Mouse (Mus musculus): Measurements from ENCODE around the gene B4galt5. TPM values are rescaled to one million over a fixed set of nuclear protein-coding genes. Genes with fewer than 3 reads are reported as not detected.

B4galt5 gene
- total RNA-seq, 2 experiments from 2014 or later = 40.0 to 41.0 TPM

DNA sequence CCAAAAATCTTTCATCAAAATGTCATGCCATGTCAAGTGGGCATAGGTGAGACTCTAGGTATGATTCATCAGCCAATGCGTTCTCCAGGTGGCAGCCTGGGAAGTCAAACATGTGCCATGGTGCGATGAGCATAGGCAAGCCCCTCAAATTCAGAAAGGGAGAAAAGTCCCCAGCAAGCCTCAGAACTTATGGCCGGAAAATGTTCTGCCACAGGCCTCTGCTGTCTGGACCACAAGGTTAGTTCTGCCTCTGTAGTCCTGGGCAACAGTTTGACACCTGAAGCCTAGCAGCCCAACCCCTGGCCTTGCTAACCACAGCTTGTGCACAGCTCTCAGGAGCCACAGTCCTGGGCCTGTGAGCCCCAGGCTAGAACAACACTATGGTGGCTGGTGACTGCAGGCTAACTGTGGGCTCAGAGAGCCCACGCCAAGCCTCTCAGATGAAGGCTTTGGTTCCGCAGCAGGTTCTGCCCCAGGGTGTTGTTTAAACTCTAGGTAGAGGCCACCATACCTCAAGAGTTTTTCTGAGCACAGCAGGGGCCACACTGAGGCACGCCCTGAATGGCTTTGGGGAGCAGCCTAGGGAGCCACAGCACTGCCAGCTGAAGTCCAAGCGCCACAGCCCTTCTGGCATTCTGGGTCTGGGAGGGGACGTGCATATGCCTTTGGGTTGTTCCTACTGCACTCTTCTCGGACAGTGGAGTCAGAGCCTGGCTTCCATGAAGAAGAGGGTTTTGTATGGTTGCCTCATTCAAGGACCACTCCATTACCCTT lies 14.5 kb upstream of the B4galt5 start:
- no peak for DNase-seq (ENCODE audit: low spot score in 2 of 2)

DNA sequence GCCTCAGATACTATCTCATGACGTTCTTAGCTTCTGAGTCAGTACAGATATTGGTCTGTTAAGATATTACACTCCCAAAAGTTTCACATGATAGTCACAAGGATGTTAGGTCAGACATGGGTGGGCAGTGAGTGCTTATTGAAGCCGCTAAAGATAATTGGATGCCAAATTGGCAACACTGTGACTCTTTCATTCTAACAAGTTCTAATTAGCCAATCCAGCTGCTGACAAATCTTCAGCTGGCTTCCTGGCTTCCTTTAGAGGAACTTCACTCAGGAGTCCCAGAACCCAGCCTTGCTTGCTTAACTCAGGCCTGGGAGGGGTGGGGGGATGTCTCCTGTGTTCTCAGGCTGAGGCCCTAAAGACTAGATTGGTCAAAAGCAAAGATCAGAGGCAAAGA lies 9.5 kb upstream of the B4galt5 start:
- DNase-seq (ENCODE audit: low spot score in 2 of 2) = no peak

DNA sequence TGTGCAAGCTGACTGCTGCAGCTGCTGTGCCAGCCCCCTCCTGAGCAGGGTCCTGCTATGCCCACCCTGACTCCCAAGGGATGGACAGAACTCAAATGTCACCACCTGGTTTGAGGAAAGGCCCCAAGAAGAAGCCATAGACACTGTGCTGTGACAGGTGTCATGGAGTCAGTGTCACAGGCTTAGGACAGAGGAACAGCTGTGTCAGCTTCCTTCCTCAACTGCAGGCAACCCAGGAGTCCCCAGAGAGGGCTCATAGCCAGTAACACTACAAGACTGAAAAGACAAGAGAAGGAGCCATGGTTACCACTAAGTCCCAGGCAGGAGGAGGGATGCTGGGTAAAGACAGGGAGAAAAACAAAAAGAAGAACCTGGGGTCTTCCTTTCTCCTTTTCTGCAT lies 7.9 kb upstream of the B4galt5 start:
- no peak for DNase-seq (ENCODE audit: low spot score in 2 of 2)

DNA sequence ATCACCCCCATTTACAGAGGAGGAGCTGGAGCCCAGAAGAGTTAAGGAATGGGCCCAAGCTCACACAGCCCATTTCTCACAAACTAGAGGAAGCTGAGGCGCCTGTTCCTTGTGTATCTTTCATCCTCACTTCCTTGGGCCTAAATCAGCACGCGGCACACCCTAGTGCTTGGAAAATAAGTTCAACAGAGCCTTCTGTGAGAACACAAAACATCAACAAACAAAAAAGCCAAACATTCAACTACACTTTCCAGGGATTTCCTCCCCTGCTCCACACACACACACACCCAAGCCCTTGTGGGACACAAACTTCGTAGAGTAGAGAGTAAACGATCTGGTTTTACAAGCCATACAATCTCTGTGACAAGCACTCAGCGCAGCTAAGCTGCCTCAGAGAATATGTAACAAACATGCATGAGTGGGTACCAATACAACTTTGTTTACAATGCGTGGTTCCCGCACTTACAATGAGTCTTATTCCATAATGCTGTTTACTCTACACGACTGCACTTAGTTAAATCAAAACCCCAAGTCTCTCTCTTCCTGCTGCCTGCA lies 5.7 kb upstream of the B4galt5 start:
- DNase-seq (ENCODE audit: low spot score in 2 of 2) = no peak

DNA sequence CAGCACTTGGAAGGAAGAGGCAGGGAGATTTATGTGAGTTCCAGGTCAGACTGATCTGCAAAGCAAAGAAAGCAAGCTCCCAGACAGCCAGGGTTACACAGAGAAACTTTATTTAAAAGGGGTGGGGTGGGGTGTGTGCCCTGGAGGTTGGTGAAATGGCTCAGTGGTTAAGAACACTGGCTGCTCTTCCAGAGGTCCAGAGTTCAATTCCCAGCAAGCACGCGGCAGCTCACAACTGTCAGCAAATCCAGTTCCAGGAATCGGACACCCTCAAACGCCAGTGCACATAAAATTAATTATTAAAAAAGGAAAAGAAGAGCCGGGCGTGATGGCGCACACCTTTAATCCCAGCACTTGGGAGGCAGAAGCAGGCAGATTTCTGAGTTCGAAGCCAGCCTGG lies 5.1 kb upstream of the B4galt5 start:
- DNase-seq (ENCODE audit: low spot score in 2 of 2) = no peak

DNA sequence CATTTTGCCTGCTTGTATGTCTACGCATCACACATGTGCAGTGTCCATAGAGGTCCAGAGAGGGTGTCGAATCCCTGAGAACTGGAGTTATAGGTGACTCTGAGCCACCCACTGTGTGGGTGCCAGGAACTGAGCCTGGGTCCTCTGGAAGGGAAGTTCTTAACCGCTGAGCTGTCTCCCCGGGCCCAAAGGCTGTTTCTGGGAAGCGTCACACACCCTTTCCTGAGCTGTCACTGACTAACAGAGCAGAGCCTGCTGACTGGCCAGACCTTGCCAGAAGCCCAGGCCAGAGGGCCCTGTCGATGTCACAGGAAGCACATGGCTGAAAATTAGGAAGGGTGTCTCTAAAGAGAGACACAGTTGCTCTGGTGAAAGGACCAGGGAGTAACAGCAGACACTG lies 3.5 kb upstream of the B4galt5 start:
- DNase-seq (ENCODE audit: low spot score in 2 of 2) = no peak

DNA sequence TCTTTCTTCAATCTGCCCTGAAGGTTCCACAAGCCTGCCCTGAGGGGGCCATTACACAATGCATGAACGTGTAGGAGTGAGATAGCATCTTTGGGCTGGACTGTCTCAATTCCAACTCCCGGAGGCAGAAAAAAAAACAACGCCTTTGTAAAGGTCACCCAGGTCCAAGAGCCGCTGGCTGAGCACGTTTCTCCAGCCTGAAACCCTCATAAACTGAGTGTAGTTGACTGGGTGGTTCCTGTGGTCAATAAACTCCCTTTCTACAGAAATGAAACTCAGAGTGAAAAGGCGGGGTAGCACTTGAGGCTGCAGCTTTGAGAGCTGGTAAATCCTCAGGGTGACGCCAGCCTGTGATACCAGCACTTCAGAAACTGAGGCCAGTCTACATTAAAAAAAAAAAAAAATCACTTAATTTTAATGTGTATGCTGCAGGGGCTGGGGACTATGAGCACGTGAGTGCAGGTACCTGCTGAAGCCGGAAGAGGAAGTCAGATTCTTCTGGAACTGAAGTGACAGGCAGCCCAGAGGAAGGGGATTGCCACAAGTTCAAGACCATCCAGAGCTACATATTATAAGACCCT lies 2.5 kb upstream of the B4galt5 start:
- DNase-seq (ENCODE audit: low spot score in 2 of 2) = no peak

DNA sequence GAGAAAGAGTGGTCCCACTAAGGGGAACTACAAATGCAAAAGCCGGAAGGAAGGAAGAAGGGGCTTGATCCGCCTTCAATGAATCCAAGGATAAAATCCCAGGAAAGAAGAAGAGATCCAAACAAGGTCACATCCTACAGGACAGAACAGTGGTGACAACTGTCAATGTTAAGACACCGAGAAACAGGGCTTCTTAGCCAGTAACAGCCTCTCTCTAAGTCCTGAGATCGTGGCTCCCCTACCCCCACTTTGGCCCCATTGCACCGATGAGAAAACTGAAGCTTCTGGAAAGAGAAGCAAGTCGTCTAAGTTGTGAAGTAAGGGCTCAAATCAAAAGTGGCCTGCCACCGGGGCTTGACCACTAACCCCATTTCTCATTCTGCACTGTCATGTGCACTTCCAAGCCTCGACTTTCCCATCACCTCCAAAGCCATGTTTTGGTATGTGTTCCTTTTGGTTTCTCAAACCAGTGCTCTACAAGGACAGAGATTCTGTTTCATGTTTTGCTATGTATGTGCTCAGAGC lies 1.2 kb upstream of the B4galt5 start:
- no peak for DNase-seq (ENCODE audit: low spot score in 2 of 2)

DNA sequence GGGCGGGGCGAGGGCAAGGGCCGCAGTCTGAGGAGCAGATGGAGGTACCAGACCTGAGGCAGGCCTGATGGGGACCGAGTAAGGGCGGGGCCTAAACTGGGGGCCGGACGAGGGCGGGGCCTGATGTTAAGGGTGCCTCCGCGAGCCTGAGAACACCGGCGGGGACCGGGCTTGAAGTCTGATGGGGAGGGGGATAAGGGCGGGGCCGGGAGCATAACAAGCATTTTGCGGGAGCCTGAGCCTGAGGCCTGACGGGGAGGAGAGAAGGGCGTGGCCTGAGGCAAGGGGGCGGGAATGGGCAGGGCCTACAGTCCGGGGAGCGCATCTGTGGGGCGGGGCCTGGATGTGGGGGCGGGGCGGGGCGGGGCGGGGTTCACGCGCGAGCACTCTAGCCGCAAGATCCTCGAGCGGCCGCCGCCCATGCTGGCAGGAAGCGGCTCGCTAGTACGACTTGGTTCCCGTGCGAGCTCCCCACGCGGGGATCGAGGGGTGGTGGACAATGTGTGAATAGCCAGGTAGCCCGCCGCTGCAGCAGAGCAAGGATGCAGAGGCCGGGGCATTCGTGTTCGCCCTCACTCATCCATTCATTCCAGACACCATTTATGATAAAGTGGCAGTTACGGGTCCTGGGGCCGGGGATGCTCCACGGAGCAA lies 427 bp upstream of the B4galt5 start:
- peak; percentile 84 to 92 for DNase-seq (ENCODE audit: low spot score in 2 of 2)

DNA sequence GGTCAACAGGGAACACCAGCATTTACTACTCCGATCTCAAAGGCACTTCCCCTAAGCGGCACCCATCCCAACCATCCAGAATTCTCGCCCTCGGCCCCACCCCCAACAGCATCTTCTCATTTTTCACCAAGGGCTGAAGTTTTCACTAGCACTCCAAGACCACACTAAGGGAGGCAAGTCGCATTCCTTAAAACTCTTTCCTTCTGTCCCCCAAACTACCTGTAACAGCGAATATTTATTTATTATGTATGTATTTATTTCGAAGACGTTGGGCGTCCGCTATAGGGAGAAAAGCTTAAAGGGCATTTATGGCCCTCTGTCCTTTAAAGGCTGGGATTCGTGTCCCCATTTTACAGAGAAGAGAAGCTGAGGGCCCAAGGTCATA lies 1.0 kb downstream of the B4galt5 start:
- peak in 1 of 2 experiments; percentile 40 for DNase-seq (ENCODE audit: low spot score in 2 of 2)

DNA sequence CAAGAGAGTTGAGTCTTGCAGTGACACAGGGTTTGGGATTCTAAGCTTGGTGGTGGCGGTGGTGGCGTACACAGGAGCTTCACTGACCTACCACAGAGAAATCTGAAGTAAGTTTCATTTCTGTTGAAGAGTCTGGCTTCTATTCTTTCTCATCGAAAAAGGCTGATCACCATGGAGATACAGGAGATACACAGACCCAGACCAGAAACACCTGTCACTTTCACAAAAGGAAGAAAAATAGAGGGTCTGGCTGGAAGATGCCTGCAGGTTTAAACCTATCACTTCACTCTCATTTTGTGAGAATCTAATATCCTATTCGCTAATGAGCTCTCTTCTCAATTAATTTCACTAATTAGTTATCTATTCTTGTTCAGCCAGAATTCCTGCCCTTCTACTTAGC lies 1.6 kb downstream of the B4galt5 start:
- no peak for DNase-seq (ENCODE audit: low spot score in 2 of 2)

DNA sequence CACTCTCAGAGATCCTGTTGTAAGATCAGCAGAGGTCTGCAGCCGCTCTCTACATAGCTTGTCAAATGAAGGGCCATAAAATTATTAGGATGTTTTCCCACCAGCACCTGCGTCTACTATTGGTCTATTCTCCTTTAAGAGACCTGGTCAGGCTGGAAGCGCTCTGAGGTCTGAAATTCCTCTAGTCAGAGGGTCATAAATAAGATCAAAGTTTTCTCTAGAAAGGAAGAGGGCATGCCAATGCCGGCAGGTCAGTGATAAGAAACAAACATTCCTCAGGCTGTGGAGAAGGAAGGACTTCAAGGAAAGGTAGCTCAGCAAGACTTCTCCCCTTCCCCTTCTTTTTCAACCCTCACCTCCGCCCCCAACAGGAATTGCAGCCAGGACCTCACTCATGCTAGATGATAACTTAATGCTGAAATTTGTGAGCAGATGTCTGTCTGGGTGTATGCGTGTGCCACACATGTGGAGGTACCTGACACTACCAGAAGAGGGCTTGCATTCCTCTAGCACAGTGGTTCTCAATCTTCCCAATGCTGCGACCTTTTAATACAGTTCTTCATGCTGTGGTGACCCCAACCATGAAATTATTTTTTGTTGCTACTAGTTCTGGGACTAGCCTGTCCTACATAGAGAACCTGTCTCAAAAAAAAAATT lies 3.3 kb downstream of the B4galt5 start:
- no peak for DNase-seq (ENCODE audit: low spot score in 2 of 2)

DNA sequence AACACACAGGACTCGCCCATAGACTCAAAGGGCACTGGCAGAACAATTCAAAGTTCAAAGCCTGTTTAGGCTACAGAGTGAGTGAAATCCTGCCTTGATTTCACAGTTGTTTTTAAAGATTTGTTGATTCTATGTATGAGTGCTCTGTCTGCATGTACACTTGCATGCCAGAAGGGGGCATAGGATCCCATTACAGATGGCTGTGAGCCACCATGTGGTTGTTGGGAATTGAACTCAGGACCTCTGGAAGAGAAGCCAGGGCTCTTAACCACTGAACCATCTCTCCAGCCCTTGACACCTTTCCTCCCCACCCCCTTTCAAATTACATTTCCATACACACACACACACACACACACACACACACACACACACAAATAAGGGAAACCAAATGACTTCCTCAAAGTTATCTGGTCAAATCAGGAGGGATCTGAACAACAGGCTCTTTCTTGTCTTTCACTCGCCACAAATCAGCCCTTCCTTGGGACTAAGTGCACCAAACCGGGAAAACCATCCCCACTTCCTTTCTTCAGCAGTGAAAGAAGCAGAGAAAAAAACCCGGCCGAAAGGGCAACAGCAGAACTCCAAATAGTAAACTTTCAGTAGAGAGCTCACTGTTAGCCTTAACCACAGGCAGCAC lies 4.0 kb downstream of the B4galt5 start:
- DNase-seq (ENCODE audit: low spot score in 2 of 2) = no peak

DNA sequence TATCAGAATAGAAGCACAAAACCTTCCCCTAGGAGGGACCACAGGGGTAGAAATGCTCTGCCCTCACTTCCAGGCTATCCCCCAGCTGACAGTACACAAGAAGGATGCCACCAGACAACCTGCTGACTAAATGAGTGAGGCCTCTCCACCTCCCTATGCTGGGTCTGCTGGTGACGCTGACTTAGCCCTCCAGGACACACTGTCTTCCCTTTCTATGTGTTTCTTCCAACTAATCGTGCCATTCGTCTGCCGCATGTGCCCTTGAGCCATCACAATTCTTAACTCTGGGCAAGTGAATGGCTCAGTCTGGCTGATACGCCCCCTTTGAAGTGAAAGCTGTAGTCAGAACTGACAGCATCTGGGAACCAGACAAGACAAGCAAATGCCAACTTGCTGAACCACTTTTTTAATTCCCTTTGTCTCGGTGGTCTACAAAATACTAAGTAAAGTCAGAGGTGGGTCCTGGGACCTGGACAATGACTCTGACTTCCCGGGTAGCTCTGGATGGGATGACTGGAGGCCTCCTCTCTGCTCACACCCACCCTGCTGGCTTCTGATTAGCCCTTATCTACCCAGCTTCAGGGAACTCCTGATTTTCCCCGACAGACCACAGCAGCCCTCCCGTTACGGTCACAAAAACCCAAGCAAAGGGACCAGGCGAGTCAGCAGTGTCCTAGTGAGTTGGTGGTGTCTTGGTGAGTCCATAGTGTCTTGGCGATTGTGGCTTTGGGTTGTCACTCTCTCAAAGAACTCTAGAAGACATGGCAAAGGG lies 5.4 kb downstream of the B4galt5 start:
- no peak for DNase-seq (ENCODE audit: low spot score in 2 of 2)

DNA sequence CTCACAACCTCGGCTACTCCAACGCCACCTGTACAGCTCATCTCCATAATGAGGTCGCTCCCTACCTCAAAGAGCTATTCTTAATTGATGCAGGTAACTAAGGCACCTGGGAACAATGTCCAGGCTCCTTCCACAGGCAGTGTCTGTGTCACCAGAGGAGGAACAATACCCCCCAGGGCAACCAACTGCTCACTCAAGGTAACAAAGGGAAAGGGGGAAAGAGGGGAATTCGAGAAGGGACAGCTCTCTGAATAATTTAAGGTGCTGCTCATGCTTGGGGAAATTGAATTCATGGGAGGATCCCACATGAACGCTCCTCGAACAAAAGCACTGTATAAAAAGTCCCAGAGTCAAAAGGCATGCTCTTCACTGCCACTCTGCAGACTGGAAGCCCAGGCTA lies 6.1 kb downstream of the B4galt5 start:
- DNase-seq (ENCODE audit: low spot score in 2 of 2) = no peak

DNA sequence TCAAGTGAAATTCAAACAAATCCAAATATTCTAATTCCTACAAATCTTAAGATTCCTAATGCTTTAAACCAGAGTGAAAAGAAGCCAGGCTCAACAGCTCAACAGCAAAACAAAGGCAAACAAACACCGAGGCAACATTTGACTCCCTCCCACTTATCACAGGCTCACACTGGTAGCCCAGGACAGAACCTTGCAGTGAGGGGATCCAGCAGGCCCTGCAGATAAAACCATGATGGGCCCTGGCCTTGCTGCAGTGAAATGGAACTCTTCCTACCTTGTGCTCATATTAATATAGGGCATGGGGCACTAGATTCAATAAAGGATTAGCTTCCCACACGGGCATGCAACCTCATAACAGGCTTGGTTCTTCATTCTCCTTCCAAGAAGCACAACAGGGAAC lies 11.4 kb downstream of the B4galt5 start:
- no peak for DNase-seq (ENCODE audit: low spot score in 2 of 2)

DNA sequence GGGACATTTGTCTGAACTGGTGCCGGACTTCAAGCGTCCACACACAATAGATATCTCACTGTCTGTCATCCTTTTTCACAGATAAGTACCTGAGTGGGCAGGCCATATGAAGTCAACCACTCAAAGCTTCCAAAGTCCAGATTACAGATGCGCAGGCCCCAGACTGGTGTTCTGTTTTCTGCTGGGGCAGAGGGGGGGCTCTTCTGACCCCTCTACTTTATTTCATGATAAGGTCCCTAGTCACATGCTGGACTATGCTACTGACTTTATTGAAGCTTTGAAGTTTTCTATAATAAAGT lies 11.8 kb downstream of the B4galt5 start:
- no peak for DNase-seq (ENCODE audit: low spot score in 2 of 2)

DNA sequence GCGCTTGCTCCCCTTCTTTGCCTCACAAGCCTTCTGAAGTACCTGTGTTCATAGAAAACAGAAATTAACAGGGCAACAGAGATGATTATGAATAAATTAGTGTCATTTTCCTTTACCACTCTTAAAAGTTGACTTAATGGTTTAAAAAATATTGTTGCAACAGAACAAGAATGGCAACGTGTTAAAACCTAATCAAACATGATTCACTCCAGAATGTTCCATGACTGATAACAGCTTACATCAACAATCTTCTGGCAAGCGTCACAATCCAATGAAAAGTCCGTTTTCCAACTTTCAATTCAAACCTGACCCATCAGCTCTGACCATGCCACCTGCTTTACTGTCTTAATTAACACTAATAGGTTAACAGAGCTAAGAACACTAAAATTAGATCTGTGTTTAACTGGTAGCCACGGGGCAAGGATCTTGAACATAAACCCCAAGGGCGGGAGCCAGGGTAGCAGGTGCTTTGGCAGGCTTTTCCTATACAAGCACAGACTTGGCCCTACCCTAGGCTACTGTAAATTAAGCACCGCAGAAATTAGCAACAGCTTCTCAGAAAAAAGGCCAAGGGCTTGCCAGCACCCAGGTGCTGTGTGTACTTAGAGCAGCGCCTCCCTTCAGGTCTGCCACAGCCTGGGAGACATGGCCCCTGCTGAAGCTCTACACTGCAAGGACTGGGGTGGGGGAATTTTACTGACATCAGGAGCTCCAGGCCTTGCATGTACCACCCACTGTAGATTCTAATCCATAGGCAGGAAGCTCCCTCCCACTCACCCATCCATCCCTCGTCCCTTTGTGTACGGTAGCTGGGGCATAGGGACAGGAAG lies 12.4 kb downstream of the B4galt5 start:
- no peak for DNase-seq (ENCODE audit: low spot score in 2 of 2)

DNA sequence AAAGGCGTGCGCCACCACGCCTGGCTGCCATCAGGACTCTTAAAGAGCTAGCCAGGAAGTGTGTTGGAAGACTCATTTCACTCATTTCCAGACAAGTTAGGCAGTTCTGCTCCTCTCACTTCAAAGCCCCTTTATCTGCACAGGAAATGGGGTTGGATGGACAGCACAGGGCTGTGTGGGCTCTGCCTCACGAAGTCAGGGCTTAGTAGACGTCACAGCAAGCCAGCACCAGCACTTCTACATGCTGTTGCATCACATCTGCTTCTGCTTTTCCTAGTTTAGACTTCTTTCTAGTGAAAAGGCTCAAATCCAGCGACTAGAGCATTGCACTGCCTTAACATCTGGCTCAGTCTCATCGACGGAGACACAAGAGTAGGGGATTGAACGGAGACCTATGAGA lies 13.9 kb downstream of the B4galt5 start:
- no peak for DNase-seq (ENCODE audit: low spot score in 2 of 2)

DNA sequence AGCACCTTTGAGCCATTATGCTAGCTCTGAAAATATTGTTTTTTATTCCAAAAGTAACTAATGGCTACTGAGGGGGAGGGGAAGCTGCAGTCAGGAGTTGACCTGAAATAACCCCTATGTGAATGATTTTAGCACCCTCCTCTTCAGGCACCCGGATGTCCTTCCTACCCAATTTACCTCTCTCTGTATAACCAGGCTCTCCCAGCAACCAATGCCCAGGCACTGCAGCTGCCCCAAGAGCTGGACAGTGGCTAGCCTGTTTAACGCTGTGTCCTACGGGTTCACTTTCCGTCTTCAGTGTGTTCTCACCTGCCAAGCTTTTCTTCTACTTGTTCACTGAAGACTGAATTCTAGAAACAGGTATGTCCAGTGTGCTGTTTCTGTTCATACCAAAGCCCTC lies 14.7 kb downstream of the B4galt5 start:
- DNase-seq (ENCODE audit: low spot score in 2 of 2) = no peak
